Mouse (Mus musculus) spleen, embryonic (tissue): ENCODE measurements around the gene Arhgap9.
"Not testable (repeated sequence)": the region's sequence is repeated elsewhere in the genome, so short reads cannot be mapped to it uniquely, and the experiment has no call there.

ENCODE experiments used
- CTCF ChIA-PET: fragments of 350-600 bp; sonication (Branson Sonifier 250); formaldehyde crosslinking; loops from one replicate; lab custom pipeline; 2022; lab: Charles Lee

The Arhgap9 gene

GRCm38 (mm10) chr10:127291881-127292638 is 29.7 kb upstream of the Arhgap9 start:
- CTCF ChIA-PET: interaction anchor here (1.9 kb wide), 1 partner anchor 20 kb away, joined by 5 read pairs; no protein-coding TSS in a partner anchor

GRCm38 (mm10) chr10:127292987-127293538 is 28.7 kb upstream of the Arhgap9 start:
- CTCF ChIA-PET: interaction anchor here (1.9 kb wide), 1 partner anchor 19 kb away, joined by 5 read pairs; no protein-coding TSS in a partner anchor

GRCm38 (mm10) chr10:127293590-127294113 is 28.1 kb upstream of the Arhgap9 start:
- CTCF ChIA-PET: no interaction called here

GRCm38 (mm10) chr10:127294895-127295510 is 26.8 kb upstream of the Arhgap9 start:
- CTCF ChIA-PET: interaction anchor here (0.6 kb wide), 1 partner anchor 9 kb away, joined by 3 read pairs; no protein-coding TSS in a partner anchor

- CTCF ChIA-PET: no interaction called here
These were observed 25.6 kb upstream of the Arhgap9 start for GRCm38 (mm10) chr10:127295986-127296794.

GRCm38 (mm10) chr10:127297015-127297871 is 24.5 kb upstream of the Arhgap9 start:
- CTCF ChIA-PET: no interaction called here

- CTCF ChIA-PET: no interaction called here
These were observed 21.4 kb upstream of the Arhgap9 start for GRCm38 (mm10) chr10:127300361-127300760.

GRCm38 (mm10) chr10:127303136-127303535 is 18.6 kb upstream of the Arhgap9 start:
- CTCF ChIA-PET: no interaction called here

GRCm38 (mm10) chr10:127309167-127309566 is 12.6 kb upstream of the Arhgap9 start:
- CTCF ChIA-PET: not testable (repeated sequence)

- CTCF ChIA-PET: no interaction called here
These were observed 11.0 kb upstream of the Arhgap9 start for GRCm38 (mm10) chr10:127310523-127311475.

GRCm38 (mm10) chr10:127311476-127312355 is 10.0 kb upstream of the Arhgap9 start, which contains the start of gene Mars:
Mars (minus strand) TSS chr10:127311786.
- CTCF ChIA-PET: interaction anchor here (0.6 to 1.2 kb wide), 2 partner anchors 11 to 19 kb away, joined by 3 to 5 read pairs; no protein-coding TSS in a partner anchor

GRCm38 (mm10) chr10:127312356-127312676 is 9.4 kb upstream of the Arhgap9 start:
- CTCF ChIA-PET: interaction anchor here (0.6 to 1.2 kb wide), 2 partner anchors 11 to 20 kb away, joined by 3 to 5 read pairs; no protein-coding TSS in a partner anchor

- CTCF ChIA-PET: interaction anchor here (1.2 kb wide), 1 partner anchor 21 kb away, joined by 5 read pairs; no protein-coding TSS in a partner anchor
These were observed 8.9 kb upstream of the Arhgap9 start for GRCm38 (mm10) chr10:127312858-127313257.

- CTCF ChIA-PET: interaction anchor here (0.6 kb wide), 1 partner anchor 81 kb away, joined by 11 read pairs; no protein-coding TSS in a partner anchor
These were observed 8.2 kb upstream of the Arhgap9 start for GRCm38 (mm10) chr10:127313516-127313915.

GRCm38 (mm10) chr10:127314950-127315349 is 6.8 kb upstream of the Arhgap9 start:
- CTCF ChIA-PET: not testable (repeated sequence)

- CTCF ChIA-PET: interaction anchor here (0.6 kb wide), 1 partner anchor 11 kb away, joined by 5 read pairs; no protein-coding TSS in a partner anchor
These were observed 4.5 kb upstream of the Arhgap9 start for GRCm38 (mm10) chr10:127317277-127317676.

- CTCF ChIA-PET: no interaction called here
These were observed 3.8 kb upstream of the Arhgap9 start for GRCm38 (mm10) chr10:127318009-127318408.

- CTCF ChIA-PET: interaction anchor here (1.4 kb wide), 1 partner anchor 18 kb away, joined by 3 read pairs; no protein-coding TSS in a partner anchor
These were observed 1.8 kb upstream of the Arhgap9 start for GRCm38 (mm10) chr10:127319969-127320368.
